Mouse (Mus musculus) naive thymus-derived CD4-positive, alpha-beta T cell, adult 2 months (primary cell): Measurements from ENCODE around the gene D8Ertd738e.

Source experiments
- DNase-seq: peaks from one replicate; pipeline ENCODE4 v3.0.0-alpha.2; 2011; ENCODE audit warnings: low read depth

D8Ertd738e gene

DNA sequence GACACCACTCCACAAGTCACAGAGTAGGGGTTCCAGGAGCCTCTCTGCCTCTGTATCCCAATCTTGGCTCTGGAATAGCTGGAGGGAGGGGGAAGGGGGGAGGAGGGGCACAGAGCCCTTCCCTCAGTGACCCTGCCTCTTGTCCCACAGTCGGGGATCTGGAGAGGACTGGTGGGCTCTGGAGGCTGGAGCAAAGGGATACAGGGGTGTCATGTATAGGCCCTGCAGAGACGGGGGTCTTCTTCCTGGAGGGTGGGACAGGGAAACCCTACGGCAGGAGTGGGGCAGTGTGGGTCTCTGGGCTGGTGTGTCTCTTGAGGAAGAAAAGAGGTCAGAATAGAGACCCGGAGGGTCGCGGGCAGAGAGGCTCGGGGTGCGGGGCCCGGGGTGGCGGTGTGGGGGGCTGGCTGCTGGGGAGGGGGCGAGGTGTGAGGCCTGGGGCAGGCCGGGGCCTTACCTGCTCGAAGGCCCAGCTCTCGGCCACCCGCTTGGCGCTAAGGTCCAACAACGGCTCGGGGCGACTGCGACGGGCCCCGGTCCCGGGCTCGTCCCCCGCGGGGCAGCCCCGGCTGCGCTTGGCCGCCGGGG lies 13.0 kb downstream of the D8Ertd738e start:
- peak; percentile 40 for DNase-seq

GRCm38 (mm10) chr8:84235746-84236409 lies 13.6 kb downstream of the D8Ertd738e start:
- DNase-seq, result peak; percentile 48

DNA sequence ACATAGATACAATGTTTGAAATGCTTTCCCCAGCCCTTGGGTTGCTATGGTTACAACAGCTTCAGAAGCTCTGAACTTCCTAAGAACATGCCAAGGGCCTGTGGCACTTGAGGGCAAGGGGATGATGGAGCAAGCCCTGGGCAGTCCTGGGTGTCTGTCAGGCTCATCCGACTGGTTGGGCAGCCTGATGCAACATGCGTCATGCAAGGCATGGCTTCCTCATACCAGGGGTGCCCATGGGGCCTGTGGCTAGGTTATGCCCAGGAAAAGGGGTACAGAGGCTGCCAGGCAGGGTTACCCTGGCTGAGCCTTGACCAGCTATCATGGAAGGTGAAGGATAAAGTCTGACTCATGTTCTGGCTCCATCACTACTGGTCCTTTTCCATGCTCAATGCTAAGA lies 16.5 kb downstream of the D8Ertd738e start:
- no peak for DNase-seq

- no peak for DNase-seq
These were observed 18.8 kb downstream of the D8Ertd738e start for GRCm38 (mm10) chr8:84230735-84231134.

DNA sequence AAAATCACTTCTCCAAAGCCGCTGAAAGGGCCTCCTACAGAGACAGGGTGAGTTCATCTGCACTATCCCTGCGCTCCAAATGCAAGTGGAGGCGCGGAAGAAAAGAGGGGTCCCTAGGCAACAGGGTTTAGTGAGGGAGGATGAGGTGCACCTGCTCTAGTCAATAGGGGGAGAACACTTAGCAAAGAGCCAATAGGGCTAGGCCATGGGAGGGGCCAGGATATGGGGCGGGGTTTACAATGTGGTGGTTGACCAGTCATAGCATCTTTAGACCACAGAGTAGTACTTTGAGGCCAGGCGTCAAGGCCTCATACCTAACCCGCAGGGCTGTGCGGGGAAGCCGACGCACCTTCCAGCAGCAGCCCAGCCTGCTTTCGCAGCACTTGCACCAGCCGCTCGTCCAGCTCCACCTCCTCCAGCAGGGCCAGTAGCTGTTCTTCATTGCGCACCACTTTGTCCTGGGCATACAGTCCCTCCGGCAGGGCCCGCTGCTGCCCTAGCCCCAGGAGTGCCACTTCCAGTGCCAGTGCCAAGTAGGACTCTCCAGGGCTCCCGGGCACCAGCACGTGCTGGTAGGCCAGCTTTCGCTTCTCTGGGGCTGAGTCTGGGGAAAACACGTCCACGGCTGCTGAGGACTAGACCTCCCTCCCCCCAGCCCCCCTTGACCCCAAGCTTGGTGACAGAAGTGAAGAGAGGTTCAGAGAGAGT lies 26.0 kb downstream of the D8Ertd738e start:
- no peak for DNase-seq

GRCm38 (mm10) chr8:84222566-84223165 lies 26.9 kb downstream of the D8Ertd738e start:
- DNase-seq, result no peak

DNA sequence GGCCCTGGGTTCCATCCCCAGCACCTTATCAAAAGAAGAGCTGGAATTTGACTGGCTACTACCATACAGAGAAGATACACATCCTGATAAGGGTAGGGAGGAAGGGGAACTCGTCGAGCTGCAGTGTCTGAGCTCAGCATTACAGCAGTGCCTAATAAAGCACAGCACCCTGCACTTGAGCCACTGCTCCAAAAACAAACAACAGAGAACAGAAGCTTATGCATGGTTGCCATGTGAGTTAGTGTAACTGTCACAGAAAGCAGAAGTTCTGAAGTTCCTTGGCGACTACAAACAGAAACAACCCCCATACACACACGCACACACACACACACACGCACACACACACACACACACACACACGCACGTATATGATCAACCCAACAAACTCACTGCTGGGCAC lies 29.4 kb downstream of the D8Ertd738e start:
- no peak for DNase-seq

DNA sequence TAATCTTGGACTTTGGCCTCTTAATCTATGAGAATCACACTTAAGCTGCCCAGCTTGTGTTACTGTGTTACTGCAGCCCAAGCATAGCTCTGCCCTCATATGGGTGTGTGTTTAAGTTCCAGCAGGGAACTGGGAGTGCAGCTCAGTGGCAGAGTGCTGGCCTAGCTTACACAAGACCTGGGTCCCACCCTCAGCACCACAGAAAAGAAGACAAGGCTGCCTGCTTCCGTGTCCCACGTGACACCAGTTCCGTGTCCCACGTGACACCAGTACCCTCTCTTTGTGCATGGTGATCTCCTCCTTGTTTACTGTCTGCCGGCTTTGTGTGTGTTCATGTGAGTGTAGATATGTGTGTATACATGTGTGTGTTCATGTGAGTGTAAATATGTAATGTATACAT lies 31.4 kb downstream of the D8Ertd738e start:
- no peak for DNase-seq

DNA sequence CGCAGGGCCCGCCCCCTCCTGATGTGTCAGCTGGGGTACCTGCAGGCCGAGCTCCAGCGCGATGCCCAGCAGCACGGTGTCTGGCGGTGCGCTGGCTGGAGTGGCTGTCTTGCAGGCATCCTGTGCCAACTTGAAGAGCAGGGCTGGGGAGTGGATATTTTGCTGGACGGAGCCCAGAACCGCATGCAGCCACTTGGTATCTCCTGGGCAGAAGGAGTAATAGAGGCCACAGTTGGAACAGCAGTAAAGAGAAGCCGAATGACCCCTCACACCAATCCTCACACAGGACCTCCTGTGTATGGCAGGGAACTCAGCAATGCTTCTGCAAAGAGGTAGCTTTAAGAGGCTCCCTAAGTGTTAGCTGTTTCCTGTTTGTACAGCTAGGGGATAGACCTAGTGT lies 32.3 kb downstream of the D8Ertd738e start:
- no peak for DNase-seq

GRCm38 (mm10) chr8:84213277-84213676 lies 36.2 kb downstream of the D8Ertd738e start:
- no peak for DNase-seq

GRCm38 (mm10) chr8:84211881-84212563 lies 37.5 kb downstream of the D8Ertd738e start:
- no peak for DNase-seq

- DNase-seq, result no peak
These were observed 38.3 kb downstream of the D8Ertd738e start for GRCm38 (mm10) chr8:84211202-84211601.

- peak; percentile 89 for DNase-seq
These were observed 39.2 kb downstream of the D8Ertd738e start for GRCm38 (mm10) chr8:84210167-84210791.

- peak; percentile 62 for DNase-seq
These were observed 40.8 kb downstream of the D8Ertd738e start for GRCm38 (mm10) chr8:84208381-84209380.

- DNase-seq, result peak; percentile 28
These were observed 41.7 kb downstream of the D8Ertd738e start for GRCm38 (mm10) chr8:84207811-84208210.

DNA sequence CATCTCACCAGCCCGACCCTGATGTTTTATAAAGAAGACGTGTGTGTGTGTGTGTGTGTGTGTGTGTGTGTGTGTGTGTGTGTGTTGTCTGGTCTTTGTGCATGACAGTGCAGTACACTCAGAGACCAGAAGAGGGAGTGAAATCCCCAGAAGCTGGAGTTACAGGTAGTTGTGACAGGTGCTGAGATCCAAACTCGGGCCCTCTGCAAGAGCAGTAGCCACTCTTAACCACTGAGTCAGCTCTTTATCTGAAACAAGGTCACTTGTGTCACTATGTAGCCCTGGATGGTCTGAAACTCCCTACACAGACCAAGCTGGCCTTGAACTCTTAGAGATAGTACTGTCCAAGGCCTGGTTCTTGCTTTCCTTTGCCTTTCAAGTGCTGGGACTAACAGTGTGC lies 42.9 kb downstream of the D8Ertd738e start:
- DNase-seq, result peak; percentile 38

- no peak for DNase-seq
These were observed 44.4 kb downstream of the D8Ertd738e start for GRCm38 (mm10) chr8:84205073-84205472.

GRCm38 (mm10) chr8:84203975-84204772 lies 45.3 kb downstream of the D8Ertd738e start:
- DNase-seq, result peak; percentile 71
